Mouse (Mus musculus) retina, postnatal 7 days (tissue): ENCODE results near the gene Ephx4.

Source experiments
- DNase-seq: peaks from one replicate; pipeline ENCODE4 v3.0.0-alpha.2; 2012; ENCODE audit warnings: low read depth, low spot score

Ephx4 gene

GRCm38 (mm10) chr5:107434001-107434400 is 31.5 kb downstream of the Ephx4 start:
- no peak for DNase-seq

GRCm38 (mm10) chr5:107436185-107436584 is 33.6 kb downstream of the Ephx4 start:
- no peak for DNase-seq

GRCm38 (mm10) chr5:107436587-107437209 is 34.2 kb downstream of the Ephx4 start:
- no peak for DNase-seq

- DNase-seq, result peak; percentile 93
These were observed 35.1 kb downstream of the Ephx4 start, which contains the start of gene Btbd8 for GRCm38 (mm10) chr5:107437464-107438281. Gene Btbd8, plus strand, starts transcription at chr5:107437997.

GRCm38 (mm10) chr5:107438353-107438752 is 35.8 kb downstream of the Ephx4 start:
- DNase-seq, result no peak

- no peak for DNase-seq
These were observed 39.3 kb downstream of the Ephx4 start for GRCm38 (mm10) chr5:107441881-107442280.

GRCm38 (mm10) chr5:107444251-107444650 is 41.7 kb downstream of the Ephx4 start:
- no peak for DNase-seq

GRCm38 (mm10) chr5:107447977-107448376 is 45.4 kb downstream of the Ephx4 start:
- DNase-seq, result no peak

- no peak for DNase-seq
These were observed 46.2 kb downstream of the Ephx4 start for GRCm38 (mm10) chr5:107448784-107449183.

GRCm38 (mm10) chr5:107449620-107450019 is 47.1 kb downstream of the Ephx4 start:
- DNase-seq, result no peak

- no peak for DNase-seq
These were observed 47.8 kb downstream of the Ephx4 start for GRCm38 (mm10) chr5:107450299-107450698.

- no peak for DNase-seq
These were observed 59.9 kb downstream of the Ephx4 start for GRCm38 (mm10) chr5:107462147-107463076.

- no peak for DNase-seq
These were observed 64.0 kb downstream of the Ephx4 start for GRCm38 (mm10) chr5:107466501-107466900.

GRCm38 (mm10) chr5:107467098-107467497 is 64.6 kb downstream of the Ephx4 start:
- no peak for DNase-seq

GRCm38 (mm10) chr5:107470600-107471329 is 68.2 kb downstream of the Ephx4 start:
- no peak for DNase-seq
